Mouse (Mus musculus) ES-Bruce4 (cell line): ENCODE measurements around the gene Dynlt1f.
"Not testable (repeated sequence)": the region's sequence is repeated elsewhere in the genome, so short reads cannot be mapped to it uniquely, and the experiment has no call there.

Experiments used
- CTCF ChIP-seq: IDR thresholded peaks from one replicate; pipeline ENCODE4 v1.8.1; 2011; ENCODE audit warnings: low read depth, low read length
- EP300 ChIP-seq: IDR thresholded peaks from 2 replicates; pipeline ENCODE4 v1.6.1; 2011; ENCODE audit warnings: low read depth, low read length; ENCODE audit not compliant: insufficient read depth

DNA sequence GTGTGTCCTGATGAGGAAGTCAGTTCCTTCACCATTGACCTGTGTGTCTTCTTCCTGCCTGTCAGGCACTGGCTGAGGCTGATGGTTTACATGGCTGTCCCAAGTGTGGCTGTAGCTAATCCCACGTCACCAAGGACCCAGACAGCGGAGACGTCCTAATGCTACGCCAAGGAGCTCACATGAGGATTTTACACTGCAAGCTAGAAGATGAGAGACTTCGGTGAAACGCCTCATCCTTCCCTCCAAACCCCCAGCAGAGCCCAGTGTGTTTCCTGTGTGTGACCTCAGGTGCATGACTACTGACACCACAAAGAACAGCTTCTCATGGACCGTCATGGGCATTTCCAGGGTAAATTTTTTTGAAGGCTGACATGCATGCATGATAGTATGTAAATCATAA is 57.3 kb downstream of the Dynlt1f start:
- not testable (repeated sequence) for TF ChIP-seq CTCF, EP300
